Mouse (Mus musculus) CH12.LX (cell line): ENCODE measurements around the gene Rnf5.

ENCODE experiments used
- CTCF ChIP-seq, 2 experiments: IDR thresholded peaks in 1 of 2; conservative IDR thresholded peaks in 1 of 2; 2 replicates each; pipeline ENCODE4 v1.5.1; 2011 to 2012; ENCODE audit warnings: low read depth in 2 of 2, low read length in 2 of 2, improper control_type of control experiment in 1 of 2, inconsistent platforms in 1 of 2, mild to moderate bottlenecking in 1 of 2, moderate library complexity in 1 of 2
- POLR2AphosphoS2 ChIP-seq: IDR thresholded peaks from 2 replicates; pipeline ENCODE4 v1.6.1; 2011; ENCODE audit warnings: low read depth, low read length, improper control_type of control experiment
- TBP ChIP-seq: conservative IDR thresholded peaks from 2 replicates; pipeline ENCODE4 v1.6.1; 2011; ENCODE audit warnings: low read depth, low read length, improper control_type of control experiment
- USF2 ChIP-seq: conservative IDR thresholded peaks from 2 replicates; pipeline ENCODE4 v1.6.1; 2011; ENCODE audit warnings: low read depth, low read length, improper control_type of control experiment

GRCm38 (mm10) chr17:34593752-34594525 lies 9.6 kb downstream of the Rnf5 start:
- TF ChIP-seq CTCF (conservative IDR thresholded peaks at IDR 0.05 in 1 of 2, IDR thresholded peaks at IDR 0.05 in 1 of 2; ENCODE audit: low read depth in 2 of 2, low read length in 2 of 2) (no peak), USF2 (no peak), TBP (no peak), POLR2AphosphoS2 (no peak)
